Mouse (Mus musculus): ENCODE measurements around the gene Cd99l2.
"Not testable (repeated sequence)": the region's sequence is repeated elsewhere in the genome, so short reads cannot be mapped to it uniquely, and the experiment has no call there.

The Cd99l2 gene

GRCm38 (mm10) chrX:71492634-71493278, at the start of gene Cd99l2:
Cd99l2 (minus strand) TSS chrX:71492849.
- DNase-seq (ENCODE audit: extremely low read depth, low read depth, low spot score), result no peak

DNA sequence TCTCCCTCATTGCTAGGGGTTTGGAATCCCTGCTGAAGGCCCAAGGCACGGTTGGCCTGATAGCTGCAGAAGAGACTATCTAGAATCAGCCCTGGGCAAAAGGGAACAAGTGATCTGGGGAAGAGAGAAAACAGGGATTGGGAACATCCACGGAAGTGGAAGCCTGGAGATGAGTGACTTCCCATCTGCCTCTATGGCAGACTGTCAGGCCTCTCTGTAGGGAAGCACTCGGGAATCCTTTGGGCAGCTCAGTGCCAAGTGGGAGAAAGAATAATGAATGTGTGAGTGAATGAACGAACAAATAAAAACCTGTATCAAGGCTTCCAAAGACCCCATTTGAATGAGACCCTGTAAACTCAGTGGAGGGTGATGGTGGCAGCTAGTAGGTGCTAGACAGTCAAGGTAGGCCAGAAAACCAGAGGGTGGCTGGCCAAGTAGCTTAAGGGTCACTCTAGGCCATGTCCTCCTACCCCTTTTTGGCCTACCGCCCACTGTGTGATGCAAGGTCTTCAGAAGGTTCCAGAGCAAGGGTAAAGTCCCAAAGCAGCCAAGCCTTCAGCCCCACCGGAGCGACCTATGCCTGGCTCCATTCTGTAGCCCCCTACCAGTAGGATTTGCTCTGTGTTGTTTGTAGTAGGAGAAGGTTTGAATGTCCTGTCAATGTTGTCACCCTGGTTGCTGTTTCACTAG, 48.3 kb upstream of the Cd99l2 start:
- DNase-seq (ENCODE audit: extremely low read depth, low read depth, low spot score), result no peak

DNA sequence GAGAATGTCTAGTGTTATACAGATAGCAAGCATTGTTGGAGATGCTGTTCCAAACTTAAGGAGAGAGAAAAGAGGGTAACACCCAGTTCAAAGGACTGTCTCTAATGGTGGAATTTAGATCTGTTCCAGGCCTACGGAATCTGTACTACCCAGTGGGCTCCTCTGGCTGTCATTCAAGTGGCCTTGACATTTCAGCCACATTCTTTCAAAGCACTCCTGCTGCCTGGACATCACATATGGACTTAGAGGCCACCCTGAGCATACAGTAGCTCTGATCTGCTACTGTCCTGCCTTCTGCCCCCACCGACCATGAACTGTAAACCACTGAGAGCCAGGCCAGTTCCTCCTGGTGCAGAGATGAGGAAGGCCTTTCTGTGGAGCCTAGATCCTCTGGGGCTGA, 45.1 kb upstream of the Cd99l2 start:
- DNase-seq (ENCODE audit: extremely low read depth, low read depth, low spot score), result no peak

DNA sequence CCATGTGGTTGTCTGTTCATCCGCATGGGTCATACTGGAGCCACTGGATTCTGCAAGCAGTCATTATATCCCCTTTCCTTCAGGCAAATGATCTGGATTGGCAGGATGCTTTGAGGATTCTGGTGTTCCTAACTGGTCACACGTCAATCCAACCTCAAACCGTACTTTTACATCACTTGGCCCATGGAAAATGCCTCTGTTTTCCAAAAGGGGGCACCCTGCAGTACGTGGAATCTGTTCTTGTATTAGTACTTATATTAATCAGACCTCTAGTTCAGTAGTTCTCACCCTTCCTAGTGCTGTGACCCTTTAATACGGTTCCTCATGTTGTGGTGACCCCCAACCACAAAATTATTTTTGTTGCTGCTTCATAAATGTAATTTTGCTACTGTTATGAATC, 41.5 kb upstream of the Cd99l2 start:
- no peak for DNase-seq (ENCODE audit: extremely low read depth, low read depth, low spot score)

DNA sequence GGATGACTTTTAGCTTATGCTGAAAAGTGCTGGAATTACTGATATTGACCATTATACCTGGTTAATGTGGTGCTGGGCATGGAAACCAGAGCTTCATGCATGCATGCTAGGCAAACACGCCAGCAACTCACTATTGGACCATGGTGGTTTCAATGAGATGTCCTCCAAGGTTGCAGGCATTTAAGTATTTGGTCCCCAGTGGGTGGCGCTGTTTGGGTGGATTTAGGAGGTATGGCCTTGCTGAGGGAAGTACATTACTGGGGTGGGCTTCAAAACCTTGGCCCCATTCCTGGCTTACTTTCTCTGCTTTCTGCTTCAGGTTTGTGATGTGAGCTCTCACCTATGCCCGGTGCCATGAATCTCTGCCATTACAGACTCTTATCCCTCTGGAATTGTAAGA, 40.0 kb upstream of the Cd99l2 start:
- no peak for DNase-seq (ENCODE audit: extremely low read depth, low read depth, low spot score)

DNA sequence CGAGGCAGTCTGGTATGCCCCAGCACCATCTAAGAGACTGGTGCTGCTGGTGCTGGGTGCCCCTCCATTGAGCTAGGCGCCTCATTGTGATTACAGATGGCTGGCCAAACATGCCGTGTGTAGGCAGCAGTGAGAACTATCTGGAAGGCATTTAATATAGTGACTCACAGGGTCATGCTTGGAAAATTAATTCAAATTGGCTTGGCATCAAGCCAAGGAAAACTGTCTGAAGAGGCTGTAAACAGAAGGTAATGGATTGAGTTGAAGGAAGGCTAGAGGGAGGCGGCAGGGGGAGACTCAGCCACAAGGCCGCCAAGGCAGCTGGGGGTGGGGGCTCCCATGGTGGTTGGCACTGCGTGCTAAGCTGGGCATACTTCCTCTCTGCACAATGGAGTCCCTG, 36.0 kb upstream of the Cd99l2 start:
- no peak for DNase-seq (ENCODE audit: extremely low read depth, low read depth, low spot score)

DNA sequence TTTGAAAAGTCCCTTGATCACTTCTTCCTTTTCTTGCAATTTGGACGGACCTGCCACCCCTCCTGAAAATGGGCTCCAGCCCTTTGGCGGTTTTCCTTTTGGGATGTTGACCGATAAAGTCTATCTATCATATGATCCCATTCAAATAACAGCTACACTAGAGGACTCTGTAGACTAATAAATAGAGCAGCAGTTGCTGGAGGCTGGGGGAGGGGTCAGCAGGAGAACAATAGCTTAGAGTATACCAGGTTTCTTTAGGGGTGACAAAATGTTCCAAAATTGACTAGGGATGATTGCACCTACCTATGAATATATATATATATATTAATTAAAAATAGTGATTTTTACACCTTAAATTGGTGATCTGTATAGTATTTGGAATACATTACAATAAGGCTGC, 35.5 kb upstream of the Cd99l2 start:
- no peak for DNase-seq (ENCODE audit: extremely low read depth, low read depth, low spot score)

DNA sequence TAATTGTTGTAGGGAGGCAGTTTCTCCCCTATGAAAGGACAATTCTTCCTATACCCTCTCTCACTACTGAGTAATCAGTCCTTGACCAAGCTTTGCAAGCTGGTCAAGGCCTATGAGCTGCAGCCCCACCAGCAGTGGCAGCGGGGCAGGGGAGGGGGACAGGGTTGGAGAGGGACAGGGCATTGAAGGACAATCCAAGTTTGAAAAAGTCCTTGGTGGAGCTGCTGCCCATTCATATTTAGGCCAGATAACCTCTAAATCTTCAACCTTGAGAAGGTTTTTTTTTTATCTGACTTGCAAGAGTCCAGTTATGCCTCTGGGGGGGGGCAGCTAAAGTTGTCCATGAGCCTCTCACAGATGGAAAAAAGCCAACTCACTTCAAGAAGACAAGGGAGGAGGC, 34.8 kb upstream of the Cd99l2 start:
- DNase-seq (ENCODE audit: extremely low read depth, low read depth, low spot score), result no peak

DNA sequence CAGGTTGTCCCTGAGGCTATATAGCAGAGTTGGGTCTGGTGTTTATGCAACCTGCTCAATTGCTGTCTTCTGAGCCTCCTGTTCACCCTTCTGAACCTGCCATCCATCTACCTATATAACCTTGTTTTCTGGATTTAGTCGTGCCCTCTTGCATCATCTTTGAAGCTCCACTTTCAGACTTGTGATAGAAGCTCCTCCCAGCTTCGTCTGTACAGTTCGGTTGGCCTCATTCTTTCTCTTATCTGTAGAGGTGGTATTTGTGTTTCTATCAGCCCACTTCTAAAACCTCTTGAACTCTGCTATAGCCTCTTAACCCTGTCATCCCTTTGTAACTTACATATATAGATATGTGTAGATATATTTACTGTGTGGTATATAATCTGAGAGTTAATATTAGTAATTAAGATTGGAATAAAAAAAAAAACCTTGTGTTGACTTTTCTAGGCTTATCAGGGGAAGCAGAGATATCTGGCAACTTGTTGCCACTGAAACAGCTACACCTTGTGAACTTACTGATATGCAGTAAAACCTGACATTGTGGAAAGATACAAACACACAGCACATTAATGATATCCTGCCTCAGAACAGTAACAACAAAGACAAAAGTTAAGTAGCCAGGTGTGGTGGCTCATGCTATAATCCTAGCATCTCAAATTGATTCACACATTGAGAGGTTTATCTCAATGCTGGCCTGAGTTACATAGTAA, 33.1 kb upstream of the Cd99l2 start:
- no peak for DNase-seq (ENCODE audit: extremely low read depth, low read depth, low spot score)

DNA sequence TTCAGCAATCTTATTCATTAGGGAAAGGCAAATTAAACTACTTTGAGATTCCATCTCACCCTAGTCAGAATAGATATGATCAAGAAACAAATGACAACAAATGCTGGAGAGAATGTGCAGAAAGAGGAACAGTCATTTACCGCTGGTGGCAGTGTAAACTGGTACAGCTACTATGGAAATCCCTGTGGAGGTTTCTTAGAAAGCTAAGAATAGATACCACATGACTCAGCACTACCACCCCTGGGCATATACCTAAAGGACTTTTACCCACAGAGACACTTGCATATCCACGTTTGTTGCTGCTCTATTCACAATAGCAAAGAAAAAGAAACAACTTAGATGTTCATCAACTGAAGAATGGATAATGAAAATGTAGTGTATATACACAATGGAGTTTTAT, 31.7 kb upstream of the Cd99l2 start:
- DNase-seq (ENCODE audit: extremely low read depth, low read depth, low spot score), result no peak

DNA sequence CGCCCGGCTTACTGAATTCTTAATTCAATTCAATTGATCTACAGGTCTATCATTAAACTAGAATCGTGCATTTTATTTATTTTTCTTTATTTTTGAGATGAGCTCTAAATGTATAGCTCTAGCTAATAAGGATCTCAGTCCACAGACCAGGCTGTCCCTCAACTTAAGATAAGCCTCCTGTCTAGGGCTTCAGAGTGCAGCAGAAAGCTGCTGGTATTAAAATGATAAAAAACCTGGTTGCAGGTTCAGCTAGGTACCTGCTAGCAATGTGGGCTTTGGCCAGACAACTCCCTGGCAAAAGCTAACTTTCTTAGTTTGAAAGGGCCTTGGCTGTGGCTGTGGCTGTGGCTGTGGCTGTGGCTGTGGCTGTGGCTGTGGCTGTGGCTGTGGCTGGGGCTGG, 30.2 kb upstream of the Cd99l2 start:
- DNase-seq (ENCODE audit: extremely low read depth, low read depth, low spot score), result no peak

DNA sequence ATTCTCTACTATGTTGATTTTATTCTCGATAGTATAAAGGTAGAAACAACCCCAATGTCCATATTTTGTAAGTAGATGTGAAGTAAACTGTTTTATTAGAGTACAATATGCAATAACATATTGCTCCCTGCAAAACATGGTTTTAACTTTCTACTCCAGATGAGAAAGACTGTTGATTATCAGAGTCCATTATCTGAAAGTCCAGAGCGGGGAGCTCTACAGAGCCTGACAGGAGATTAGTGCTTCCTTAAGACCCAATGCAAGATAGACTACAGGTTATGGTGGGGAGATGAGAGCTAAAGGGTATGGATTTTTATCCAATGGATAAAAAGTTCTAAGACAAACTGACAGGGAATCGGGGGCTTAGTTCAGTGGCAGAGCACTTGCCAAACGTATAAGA, 26.6 kb upstream of the Cd99l2 start:
- DNase-seq (ENCODE audit: extremely low read depth, low read depth, low spot score), result no peak

- not testable (repeated sequence) for DNase-seq (ENCODE audit: extremely low read depth, low read depth, low spot score)
Measured at GRCm38 (mm10) chrX:71506591-71506990, 13.9 kb upstream of the Cd99l2 start.

GRCm38 (mm10) chrX:71493279-71493656, 619 bp upstream of the Cd99l2 start:
- DNase-seq (ENCODE audit: extremely low read depth, low read depth, low spot score), result no peak

GRCm38 (mm10) chrX:71491931-71492633, 567 bp downstream of the Cd99l2 start:
- no peak for DNase-seq (ENCODE audit: extremely low read depth, low read depth, low spot score)

DNA sequence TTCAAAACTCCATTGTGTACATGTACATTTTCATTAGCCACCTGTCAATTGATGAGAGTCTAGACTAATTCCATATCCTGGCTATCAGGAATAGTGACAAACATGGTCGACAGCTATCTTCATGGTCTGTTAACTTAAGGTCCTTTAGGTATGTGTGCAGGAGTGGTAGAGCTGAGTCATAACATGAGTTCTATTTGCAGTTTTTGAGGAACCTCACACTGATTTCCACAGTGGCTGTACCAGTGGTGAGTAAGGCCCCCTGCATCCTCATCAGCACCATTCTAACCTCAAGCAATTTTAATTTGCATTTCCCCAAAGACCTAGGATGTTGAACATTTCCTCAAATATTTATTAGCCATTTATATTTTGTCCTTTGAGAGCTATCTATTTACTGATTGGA, 3.3 kb downstream of the Cd99l2 start:
- DNase-seq (ENCODE audit: extremely low read depth, low read depth, low spot score), result no peak

GRCm38 (mm10) chrX:71482244-71482643, 10.4 kb downstream of the Cd99l2 start:
- no peak for DNase-seq (ENCODE audit: extremely low read depth, low read depth, low spot score)

DNA sequence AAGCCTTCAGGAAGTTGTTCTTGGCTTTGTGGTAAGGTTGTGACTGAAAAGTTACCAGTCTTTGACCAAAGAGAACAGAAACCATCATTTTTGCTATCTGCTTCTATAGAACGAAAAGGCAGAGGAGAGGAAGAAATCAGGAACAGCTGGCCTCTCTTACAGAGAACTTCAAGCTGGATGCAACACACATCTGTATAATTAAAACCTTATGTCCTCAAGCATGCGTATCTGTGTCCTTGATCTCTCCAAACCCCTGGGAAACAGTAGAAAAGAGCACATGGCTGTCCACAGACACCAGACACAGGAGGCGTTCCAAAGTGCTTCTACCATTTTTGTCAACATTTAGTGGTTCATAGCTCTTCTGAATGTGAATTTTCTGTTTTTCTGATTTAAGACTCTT, 16.7 kb downstream of the Cd99l2 start:
- no peak for DNase-seq (ENCODE audit: extremely low read depth, low read depth, low spot score)

GRCm38 (mm10) chrX:71475497-71475896, 17.2 kb downstream of the Cd99l2 start:
- no peak for DNase-seq (ENCODE audit: extremely low read depth, low read depth, low spot score)

GRCm38 (mm10) chrX:71475084-71475483, 17.6 kb downstream of the Cd99l2 start:
- no peak for DNase-seq (ENCODE audit: extremely low read depth, low read depth, low spot score)

DNA sequence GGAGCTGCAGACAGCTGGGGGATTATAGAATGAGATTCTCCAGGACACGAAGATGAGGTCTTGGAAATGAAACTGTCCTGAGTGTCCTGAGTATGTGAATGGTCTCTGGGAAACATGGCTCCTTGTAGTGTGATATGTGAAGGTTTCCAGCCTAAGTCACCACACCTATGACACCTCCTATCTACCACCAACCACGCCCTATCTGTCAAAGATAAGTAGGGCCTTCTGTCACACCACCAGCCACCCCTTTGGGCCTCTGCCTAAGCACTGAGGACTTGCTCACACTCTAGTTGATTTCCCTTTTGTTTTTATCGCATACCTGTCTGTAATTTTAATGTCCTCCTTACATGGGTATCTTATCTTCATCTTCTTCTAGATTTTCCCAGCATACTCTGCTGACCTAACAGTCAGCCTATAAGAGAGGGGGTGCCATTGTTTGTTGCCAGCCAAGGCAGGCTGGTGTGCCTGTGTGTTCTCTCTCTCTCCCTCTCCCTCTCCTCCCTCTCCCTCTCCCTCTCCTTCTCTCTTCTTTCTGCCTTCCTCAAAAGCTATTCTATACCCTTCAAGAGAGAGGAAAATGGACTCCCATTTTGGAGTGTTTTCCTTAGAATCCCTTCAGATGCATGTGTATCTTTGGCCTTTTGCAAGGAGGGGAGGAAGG, 18.2 kb downstream of the Cd99l2 start:
- DNase-seq (ENCODE audit: extremely low read depth, low read depth, low spot score), result no peak
